Mouse (Mus musculus) cerebellum, adult 18-20 months (tissue): ENCODE results near the gene 4933428G20Rik.

Source experiments
- DNase-seq, 2 experiments: peaks; one replicate each; pipeline ENCODE4 v3.0.0; 2021

4933428G20Rik gene

GRCm38 (mm10) chr11:97532950-97533582 is 32.9 kb upstream of the 4933428G20Rik start:
- peak; percentile 61 to 68 for DNase-seq

- peak; percentile 58 to 59 for DNase-seq
Observed at GRCm38 (mm10) chr11:97532354-97532753, 32.2 kb upstream of the 4933428G20Rik start.

GRCm38 (mm10) chr11:97531381-97532260 is 31.5 kb upstream of the 4933428G20Rik start:
- peak; percentile 94 to 98 for DNase-seq

- no peak for DNase-seq
Observed at GRCm38 (mm10) chr11:97530961-97531360, 30.8 kb upstream of the 4933428G20Rik start.

GRCm38 (mm10) chr11:97530069-97530468 is 29.9 kb upstream of the 4933428G20Rik start:
- no peak for DNase-seq

- no peak for DNase-seq
Observed at GRCm38 (mm10) chr11:97528282-97528808, 28.2 kb upstream of the 4933428G20Rik start.

GRCm38 (mm10) chr11:97525313-97525712 is 25.2 kb upstream of the 4933428G20Rik start:
- DNase-seq = no peak

GRCm38 (mm10) chr11:97524306-97524705 is 24.2 kb upstream of the 4933428G20Rik start:
- DNase-seq = no peak

- DNase-seq = peak; percentile 66 to 74
Observed at GRCm38 (mm10) chr11:97523827-97524261, 23.7 kb upstream of the 4933428G20Rik start.

- no peak for DNase-seq
Observed at GRCm38 (mm10) chr11:97523107-97523506, 23.0 kb upstream of the 4933428G20Rik start.

- DNase-seq = no peak
Observed at GRCm38 (mm10) chr11:97521741-97522474, 21.8 kb upstream of the 4933428G20Rik start.

GRCm38 (mm10) chr11:97520541-97520940 is 20.4 kb upstream of the 4933428G20Rik start:
- DNase-seq = no peak

GRCm38 (mm10) chr11:97513066-97513465 is 12.9 kb upstream of the 4933428G20Rik start:
- DNase-seq = no peak

GRCm38 (mm10) chr11:97512511-97512910 is 12.4 kb upstream of the 4933428G20Rik start:
- no peak for DNase-seq

GRCm38 (mm10) chr11:97511661-97512369 is 11.7 kb upstream of the 4933428G20Rik start:
- DNase-seq = no peak

GRCm38 (mm10) chr11:97510966-97511660 is 11.0 kb upstream of the 4933428G20Rik start:
- peak; percentile 78 to 85 for DNase-seq

- DNase-seq = no peak
Observed at GRCm38 (mm10) chr11:97509715-97510485, 9.8 kb upstream of the 4933428G20Rik start.

- no peak for DNase-seq
Observed at GRCm38 (mm10) chr11:97509058-97509457, 8.9 kb upstream of the 4933428G20Rik start.

- DNase-seq = no peak
Observed at GRCm38 (mm10) chr11:97508198-97508597, 8.1 kb upstream of the 4933428G20Rik start.

- DNase-seq = peak in 1 of 2 experiments; percentile 44
Observed at GRCm38 (mm10) chr11:97506331-97506730, 6.2 kb upstream of the 4933428G20Rik start.

GRCm38 (mm10) chr11:97505784-97506183 is 5.6 kb upstream of the 4933428G20Rik start:
- DNase-seq = no peak
